Mouse (Mus musculus): ENCODE results near the gene Wdr38. TPM values are rescaled to one million over a fixed set of nuclear protein-coding genes. Genes with fewer than 3 reads are reported as not detected.

Gene Wdr38
- polyA plus RNA-seq, 1 experiment from 2014 or later = 1.7 TPM

DNA sequence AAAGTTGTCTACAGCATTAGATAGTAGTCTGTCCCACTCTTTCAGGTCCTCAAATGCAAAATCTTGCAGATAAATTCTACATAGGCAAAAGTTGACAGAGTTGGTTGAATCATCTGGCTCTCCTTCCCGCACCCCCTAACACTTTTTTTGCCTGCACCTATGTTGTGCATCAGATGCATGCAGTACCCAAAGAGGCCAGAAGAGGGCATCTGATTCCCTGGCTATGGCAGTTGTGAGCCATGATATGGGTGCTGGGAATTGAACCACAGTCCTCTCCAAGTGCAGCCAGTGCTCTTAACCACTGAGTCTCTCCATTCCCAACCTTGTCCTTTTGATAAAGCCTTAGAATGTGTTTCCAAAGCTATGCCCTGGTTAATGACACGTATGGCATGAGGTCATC is 13.8 kb upstream of the Wdr38 start:
- WGBS = 93% methylated on average over 2 of the region's 2 CpGs
- Histone ChIP-seq H3K27me3 (ENCODE audit: control insufficient read depth, insufficient read depth, low read length) (no peaks in the 10 kb centered on the region), H3K9ac (replicated peaks; ENCODE audit: low read length) (no peak overlapping the region), H3K9me3 (replicated peaks; ENCODE audit: control insufficient read depth, low read length) (peaks cover 3% of the 10 kb centered on the region; the same call in 1 of the 2 replicates), H3K4me3 (ENCODE audit: low read depth, low read length) (no peak overlapping the region), H3K36me3 (replicated peaks; ENCODE audit: control insufficient read depth, insufficient read depth, low read depth, low read length) (no peaks in the 10 kb centered on the region), H3K4me2 (ENCODE audit: low read depth, low read length) (no peak overlapping the region), H3K27ac (replicated peaks; ENCODE audit: low read depth, low read length) (no peak overlapping the region), H3K4me1 (ENCODE audit: control insufficient read depth, insufficient read depth, low read length) (no peaks in the 10 kb centered on the region)
- DNase-seq (ENCODE audit: low spot score) (no peak), ATAC-seq (replicated peaks; ENCODE audit: insufficient number of reproducible peaks, low FRiP score, low TSS enrichment, low read depth) (no peak)

DNA sequence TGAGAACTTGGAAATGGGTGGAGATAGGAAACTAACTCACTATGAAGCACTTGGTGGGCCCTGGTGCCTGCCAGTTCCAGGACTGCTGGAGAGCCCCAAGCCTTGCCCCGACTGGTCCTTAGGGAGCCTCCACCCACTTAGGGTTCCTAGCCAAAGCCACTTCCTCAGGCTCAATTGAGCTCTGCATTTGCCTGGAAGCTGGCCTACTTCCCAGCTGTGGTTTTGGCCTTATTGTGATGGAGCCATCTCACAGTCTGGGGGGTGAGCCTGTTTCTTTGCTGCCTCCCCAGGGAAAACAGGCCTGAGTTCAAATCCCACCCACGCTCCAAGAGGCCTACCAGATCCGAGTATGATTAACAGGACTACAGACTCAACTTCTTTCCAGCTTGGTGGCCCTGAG is 10.7 kb upstream of the Wdr38 start:
- no peak overlapping the region for H3K4me2 ChIP-seq (ENCODE audit: low read depth, low read length)
- no peak overlapping the region for H3K27ac ChIP-seq (replicated peaks; ENCODE audit: low read depth, low read length)
- DNase-seq (ENCODE audit: low spot score) = no peak
- H3K36me3 ChIP-seq (replicated peaks; ENCODE audit: control insufficient read depth, insufficient read depth, low read depth, low read length) = no peaks in the 10 kb centered on the region
- H3K4me1 ChIP-seq (ENCODE audit: control insufficient read depth, insufficient read depth, low read length) = no peaks in the 10 kb centered on the region
- 87% methylated on average over 3 of the region's 3 CpGs for WGBS
- no peaks in the 10 kb centered on the region for H3K27me3 ChIP-seq (ENCODE audit: control insufficient read depth, insufficient read depth, low read length)
- no peak overlapping the region for H3K4me3 ChIP-seq (ENCODE audit: low read depth, low read length)
- peaks cover 3% of the 10 kb centered on the region; the same call in 1 of the 2 replicates for H3K9me3 ChIP-seq (replicated peaks; ENCODE audit: control insufficient read depth, low read length)
- no peak for ATAC-seq (replicated peaks; ENCODE audit: insufficient number of reproducible peaks, low FRiP score, low TSS enrichment, low read depth)
- no peak overlapping the region for H3K9ac ChIP-seq (replicated peaks; ENCODE audit: low read length)

DNA sequence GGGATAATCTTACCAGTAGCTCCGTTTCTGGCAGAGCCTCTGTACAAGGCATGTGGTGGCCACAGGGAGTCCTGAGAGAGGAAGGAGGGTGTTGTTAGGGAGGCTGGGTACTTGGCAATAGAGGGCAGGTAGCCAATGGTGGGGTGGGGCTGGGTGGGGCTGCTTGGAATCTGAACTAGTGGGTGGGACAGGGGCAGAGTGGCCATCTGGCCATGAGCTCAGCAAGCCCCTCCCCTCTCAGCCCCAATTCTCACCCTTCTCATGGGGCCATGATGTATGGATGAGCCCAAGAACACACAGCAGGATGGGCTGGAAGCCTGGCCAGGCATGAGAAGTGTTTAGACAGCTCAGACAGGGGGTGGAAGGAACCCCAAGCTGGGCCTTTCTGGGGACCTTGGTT is 9.9 kb upstream of the Wdr38 start:
- Histone ChIP-seq H3K4me2 (ENCODE audit: low read depth, low read length) (no peak overlapping the region), H3K4me1 (ENCODE audit: control insufficient read depth, insufficient read depth, low read length) (no peaks in the 10 kb centered on the region), H3K4me3 (ENCODE audit: low read depth, low read length) (no peak overlapping the region), H3K9me3 (replicated peaks; ENCODE audit: control insufficient read depth, low read length) (peaks cover 3% of the 10 kb centered on the region; the same call in 1 of the 2 replicates), H3K27ac (replicated peaks; ENCODE audit: low read depth, low read length) (no peak overlapping the region), H3K9ac (replicated peaks; ENCODE audit: low read length) (no peak overlapping the region), H3K27me3 (ENCODE audit: control insufficient read depth, insufficient read depth, low read length) (no peaks in the 10 kb centered on the region), H3K36me3 (replicated peaks; ENCODE audit: control insufficient read depth, insufficient read depth, low read depth, low read length) (no peaks in the 10 kb centered on the region)
- WGBS = 48% methylated on average over 1 of the region's 1 CpGs
- no peak for ATAC-seq (replicated peaks; ENCODE audit: insufficient number of reproducible peaks, low FRiP score, low TSS enrichment, low read depth)
- no peak for DNase-seq (ENCODE audit: low spot score)

DNA sequence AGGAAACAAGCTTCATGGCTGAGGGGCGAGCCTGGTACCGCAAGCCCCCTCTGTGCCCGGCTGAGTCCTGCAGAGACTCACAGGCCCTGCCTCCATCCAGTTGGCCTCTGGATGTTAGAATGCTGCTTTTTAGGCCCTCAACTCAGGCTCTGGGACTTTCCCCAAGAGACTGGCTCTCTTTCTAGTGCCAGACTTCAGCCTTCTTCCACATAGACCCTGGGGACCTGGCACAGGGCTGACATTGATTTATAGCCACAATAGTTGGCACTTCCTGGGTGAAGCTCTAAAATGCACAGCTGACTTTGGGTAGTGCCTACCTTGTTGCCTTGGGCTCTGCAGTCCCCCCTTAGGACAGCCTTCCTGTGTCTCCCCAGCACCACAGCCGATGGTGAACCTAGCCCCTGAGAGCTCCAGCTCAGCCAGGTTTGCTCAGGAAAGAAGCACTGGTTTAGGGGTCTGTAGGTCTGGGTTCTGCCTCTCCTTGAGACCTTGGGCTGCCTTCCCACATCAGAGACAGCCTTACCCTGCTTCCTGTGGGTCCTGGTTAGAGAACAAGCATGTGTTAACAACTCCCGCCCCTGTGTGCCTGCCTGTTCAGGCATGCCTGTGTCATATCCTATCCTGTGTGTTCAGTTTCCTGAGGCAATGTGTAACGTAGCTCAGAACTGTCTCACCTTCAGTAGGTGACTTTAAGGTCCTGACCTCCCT is 9.3 kb upstream of the Wdr38 start:
- H3K27me3 ChIP-seq (ENCODE audit: control insufficient read depth, insufficient read depth, low read length) = no peaks in the 10 kb centered on the region
- no peak overlapping the region for H3K4me3 ChIP-seq (ENCODE audit: low read depth, low read length)
- peak; percentile 23 for DNase-seq (ENCODE audit: low spot score)
- H3K4me2 ChIP-seq (ENCODE audit: low read depth, low read length) = no peak overlapping the region
- H3K27ac ChIP-seq (replicated peaks; ENCODE audit: low read depth, low read length) = no peak overlapping the region
- no peaks in the 10 kb centered on the region for H3K4me1 ChIP-seq (ENCODE audit: control insufficient read depth, insufficient read depth, low read length)
- no peaks in the 10 kb centered on the region for H3K36me3 ChIP-seq (replicated peaks; ENCODE audit: control insufficient read depth, insufficient read depth, low read depth, low read length)
- H3K9me3 ChIP-seq (replicated peaks; ENCODE audit: control insufficient read depth, low read length) = peaks cover 3% of the 10 kb centered on the region; the same call in 1 of the 2 replicates
- WGBS = 79% methylated on average over 6 of the region's 6 CpGs
- ATAC-seq (replicated peaks; ENCODE audit: insufficient number of reproducible peaks, low FRiP score, low TSS enrichment, low read depth) = no peak
- H3K9ac ChIP-seq (replicated peaks; ENCODE audit: low read length) = no peak overlapping the region

DNA sequence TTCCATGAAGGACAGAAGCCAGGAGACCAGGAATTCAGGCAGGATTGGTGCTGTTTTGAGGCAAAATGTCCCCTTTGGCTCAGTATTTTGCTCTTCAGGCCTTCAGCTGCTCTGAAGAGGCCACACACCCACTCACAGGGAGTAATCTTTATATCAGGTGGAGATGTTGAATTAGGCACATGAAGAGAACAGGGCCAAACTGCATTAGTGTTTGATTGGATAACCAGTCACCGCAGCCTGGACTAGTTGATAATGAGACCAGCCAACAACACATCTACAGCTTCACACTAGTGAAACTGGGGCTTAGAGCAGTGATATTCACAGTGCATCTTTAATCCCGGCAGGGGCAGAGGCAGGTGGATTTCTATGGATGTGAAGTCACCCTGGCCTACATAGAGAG is 8.3 kb upstream of the Wdr38 start:
- no peak overlapping the region for H3K4me3 ChIP-seq (ENCODE audit: low read depth, low read length)
- no peaks in the 10 kb centered on the region for H3K4me1 ChIP-seq (ENCODE audit: control insufficient read depth, insufficient read depth, low read length)
- DNase-seq (ENCODE audit: low spot score) = no peak
- no peak overlapping the region for H3K27ac ChIP-seq (replicated peaks; ENCODE audit: low read depth, low read length)
- H3K9me3 ChIP-seq (replicated peaks; ENCODE audit: control insufficient read depth, low read length) = no peaks in the 10 kb centered on the region
- ATAC-seq (replicated peaks; ENCODE audit: insufficient number of reproducible peaks, low FRiP score, low TSS enrichment, low read depth) = no peak
- 92% methylated on average over 2 of the region's 2 CpGs for WGBS
- no peak overlapping the region for H3K4me2 ChIP-seq (ENCODE audit: low read depth, low read length)
- H3K9ac ChIP-seq (replicated peaks; ENCODE audit: low read length) = no peak overlapping the region
- H3K27me3 ChIP-seq (ENCODE audit: control insufficient read depth, insufficient read depth, low read length) = no peaks in the 10 kb centered on the region
- no peaks in the 10 kb centered on the region for H3K36me3 ChIP-seq (replicated peaks; ENCODE audit: control insufficient read depth, insufficient read depth, low read depth, low read length)

DNA sequence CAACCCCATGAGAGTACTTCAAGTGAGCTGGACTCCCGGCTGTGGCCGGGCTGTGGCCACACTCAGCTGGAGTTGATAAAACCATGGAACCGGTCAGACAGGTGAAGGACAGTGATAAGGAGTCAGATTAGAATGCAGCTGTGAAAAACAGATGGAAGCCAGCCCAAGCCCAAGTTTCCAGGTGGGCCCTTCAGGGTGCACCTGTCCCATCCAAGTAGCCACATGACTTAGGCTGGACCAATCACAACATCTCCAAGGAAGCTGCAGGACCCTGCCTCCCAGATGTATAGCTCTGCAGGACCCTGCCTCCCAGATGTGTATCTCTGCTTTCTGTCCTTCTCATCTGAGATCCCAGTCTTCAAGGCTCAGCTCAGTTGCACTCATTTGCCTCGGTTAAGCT is 5.3 kb upstream of the Wdr38 start:
- no peaks in the 10 kb centered on the region for H3K36me3 ChIP-seq (replicated peaks; ENCODE audit: control insufficient read depth, insufficient read depth, low read depth, low read length)
- H3K27me3 ChIP-seq (ENCODE audit: control insufficient read depth, insufficient read depth, low read length) = no peaks in the 10 kb centered on the region
- H3K27ac ChIP-seq (replicated peaks; ENCODE audit: low read depth, low read length) = no peak overlapping the region
- ATAC-seq (replicated peaks; ENCODE audit: insufficient number of reproducible peaks, low FRiP score, low TSS enrichment, low read depth) = no peak
- 67% methylated on average over 4 of the region's 4 CpGs for whole genome bisulfite sequencing
- H3K4me2 ChIP-seq (ENCODE audit: low read depth, low read length) = no peak overlapping the region
- DNase-seq (ENCODE audit: low spot score) = no peak
- no peaks in the 10 kb centered on the region for H3K4me1 ChIP-seq (ENCODE audit: control insufficient read depth, insufficient read depth, low read length)
- H3K4me3 ChIP-seq (ENCODE audit: low read depth, low read length) = no peak overlapping the region
- no peaks in the 10 kb centered on the region for H3K9me3 ChIP-seq (replicated peaks; ENCODE audit: control insufficient read depth, low read length)
- H3K9ac ChIP-seq (replicated peaks; ENCODE audit: low read length) = no peak overlapping the region

DNA sequence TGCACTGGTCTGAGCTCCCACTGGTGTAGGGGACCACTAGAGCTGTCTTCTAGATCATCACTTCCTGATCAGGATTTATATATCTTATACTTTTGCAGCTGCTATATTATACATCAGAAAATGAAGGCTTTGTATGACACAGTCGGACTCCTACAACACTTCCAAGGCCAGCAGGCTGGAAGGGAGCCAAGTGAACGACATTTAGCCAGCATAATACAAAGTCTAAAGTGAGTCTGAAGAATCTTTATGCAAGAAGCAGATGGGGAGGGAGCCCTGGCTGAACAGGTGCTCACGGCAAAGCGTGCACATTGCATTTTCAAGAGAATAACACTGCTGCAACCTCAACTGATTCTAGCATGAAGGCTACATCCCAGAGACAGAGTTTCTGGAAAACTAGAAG is 4.8 kb upstream of the Wdr38 start:
- no peak for DNase-seq (ENCODE audit: low spot score)
- ATAC-seq (replicated peaks; ENCODE audit: insufficient number of reproducible peaks, low FRiP score, low TSS enrichment, low read depth) = no peak
- WGBS = 65% methylated on average over 4 of the region's 4 CpGs

DNA sequence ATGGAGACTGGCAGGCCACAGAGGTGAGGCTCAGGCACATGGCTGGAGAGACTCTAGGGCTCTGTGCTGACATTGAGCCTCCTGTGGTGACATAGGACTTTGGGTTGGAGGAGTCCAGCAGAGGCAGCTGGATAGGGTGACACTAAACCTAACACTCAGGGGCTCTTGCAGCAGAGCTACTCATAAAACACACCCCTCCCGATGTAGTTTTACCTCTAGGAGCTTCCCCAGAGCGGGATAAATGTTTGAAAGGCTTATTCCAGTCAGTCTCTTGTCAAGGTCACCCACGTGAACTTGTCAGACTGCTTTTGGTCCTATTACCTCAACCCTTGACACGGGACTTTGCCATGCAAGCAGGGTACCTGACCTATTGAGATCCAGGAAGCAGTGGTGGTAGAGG is 2.1 kb downstream of the Wdr38 start:
- no peaks in the 10 kb centered on the region for H3K4me1 ChIP-seq (ENCODE audit: control insufficient read depth, insufficient read depth, low read length)
- no peak overlapping the region for H3K4me2 ChIP-seq (ENCODE audit: low read depth, low read length)
- H3K9me3 ChIP-seq (replicated peaks; ENCODE audit: control insufficient read depth, low read length) = no peaks in the 10 kb centered on the region
- H3K4me3 ChIP-seq (ENCODE audit: low read depth, low read length) = no peak overlapping the region
- no peaks in the 10 kb centered on the region for H3K27me3 ChIP-seq (ENCODE audit: control insufficient read depth, insufficient read depth, low read length)
- H3K9ac ChIP-seq (replicated peaks; ENCODE audit: low read length) = no peak overlapping the region
- no peak overlapping the region for H3K27ac ChIP-seq (replicated peaks; ENCODE audit: low read depth, low read length)
- no peak for DNase-seq (ENCODE audit: low spot score)
- 62% methylated on average over 4 of the region's 4 CpGs for WGBS
- H3K36me3 ChIP-seq (replicated peaks; ENCODE audit: control insufficient read depth, insufficient read depth, low read depth, low read length) = peaks cover 12% of the 10 kb centered on the region
- no peak for ATAC-seq (replicated peaks; ENCODE audit: insufficient number of reproducible peaks, low FRiP score, low TSS enrichment, low read depth)

More for the DNA sequence above, 4.8 kb upstream of the Wdr38 start:
- H3K36me3 ChIP-seq (replicated peaks; ENCODE audit: control insufficient read depth, insufficient read depth, low read depth, low read length) = no peaks in the 10 kb centered on the region
- no peaks in the 10 kb centered on the region for H3K27me3 ChIP-seq (ENCODE audit: control insufficient read depth, insufficient read depth, low read length)
- H3K4me1 ChIP-seq (ENCODE audit: control insufficient read depth, insufficient read depth, low read length) = no peaks in the 10 kb centered on the region
- no peak overlapping the region for H3K4me3 ChIP-seq (ENCODE audit: low read depth, low read length)
- H3K9me3 ChIP-seq (replicated peaks; ENCODE audit: control insufficient read depth, low read length) = no peaks in the 10 kb centered on the region
- no peak overlapping the region for H3K9ac ChIP-seq (replicated peaks; ENCODE audit: low read length)
- no peak overlapping the region for H3K4me2 ChIP-seq (ENCODE audit: low read depth, low read length)
- H3K27ac ChIP-seq (replicated peaks; ENCODE audit: low read depth, low read length) = no peak overlapping the region
